Mouse (Mus musculus) right cerebral cortex, postnatal 25 days (tissue): ENCODE measurements around the gene Rnf114.

Source experiments
- DNase-seq: peaks from one replicate; pipeline ENCODE4 v3.0.0; 2022

Gene Rnf114

GRCm38 (mm10) chr2:167541761-167542160 lies 49.3 kb downstream of the Rnf114 start:
- DNase-seq: no peak

- no peak for DNase-seq
These were observed 49.9 kb downstream of the Rnf114 start for GRCm38 (mm10) chr2:167542361-167542760.

GRCm38 (mm10) chr2:167543121-167544003 lies 50.9 kb downstream of the Rnf114 start:
- DNase-seq: no peak

GRCm38 (mm10) chr2:167544004-167544356 lies 51.5 kb downstream of the Rnf114 start:
- DNase-seq: no peak

- no peak for DNase-seq
These were observed 52.0 kb downstream of the Rnf114 start for GRCm38 (mm10) chr2:167544456-167544855.

- DNase-seq: no peak
These were observed 54.2 kb downstream of the Rnf114 start for GRCm38 (mm10) chr2:167546447-167547195.

GRCm38 (mm10) chr2:167547444-167547843 lies 55.0 kb downstream of the Rnf114 start:
- DNase-seq: no peak

- DNase-seq: no peak
These were observed 56.5 kb downstream of the Rnf114 start for GRCm38 (mm10) chr2:167548961-167549360.

- DNase-seq: no peak
These were observed 58.0 kb downstream of the Rnf114 start for GRCm38 (mm10) chr2:167550341-167550854.

- DNase-seq: no peak
These were observed 59.0 kb downstream of the Rnf114 start for GRCm38 (mm10) chr2:167551342-167551920.

- no peak for DNase-seq
These were observed 59.8 kb downstream of the Rnf114 start for GRCm38 (mm10) chr2:167552292-167552691.

- no peak for DNase-seq
These were observed 60.5 kb downstream of the Rnf114 start for GRCm38 (mm10) chr2:167552927-167553402.

GRCm38 (mm10) chr2:167555766-167556165 lies 63.3 kb downstream of the Rnf114 start:
- DNase-seq: no peak

GRCm38 (mm10) chr2:167559413-167559812 lies 67.0 kb downstream of the Rnf114 start:
- no peak for DNase-seq

GRCm38 (mm10) chr2:167562101-167562500 lies 69.7 kb downstream of the Rnf114 start:
- no peak for DNase-seq

- no peak for DNase-seq
These were observed 70.6 kb downstream of the Rnf114 start for GRCm38 (mm10) chr2:167563035-167563434.

GRCm38 (mm10) chr2:167563703-167564102 lies 71.3 kb downstream of the Rnf114 start:
- DNase-seq: no peak

- no peak for DNase-seq
These were observed 72.3 kb downstream of the Rnf114 start for GRCm38 (mm10) chr2:167564551-167565311.

- DNase-seq: no peak
These were observed 72.8 kb downstream of the Rnf114 start for GRCm38 (mm10) chr2:167565312-167565656.

- DNase-seq: no peak
These were observed 73.2 kb downstream of the Rnf114 start for GRCm38 (mm10) chr2:167565682-167566081.
